Mouse (Mus musculus) B cell, adult (primary cell): ENCODE results near the gene Cdk2ap1. TPM values are rescaled to one million over a fixed set of nuclear protein-coding genes. Genes with fewer than 3 reads are reported as not detected.

Experiments used
- total RNA-seq: library from RNA; stranded (reverse); gene quantifications from 4 replicates; pipeline ENCODE4 v1.2.4, GENCODE M21; 2023; ENCODE audit not compliant: inconsistent age

The Cdk2ap1 gene
- 98.9 to 113 TPM (median 107 TPM) in 4 replicates for total RNA-seq

GRCm38 (mm10) chr5:124362982-124363381 lies at the start of gene Cdk2ap1:
Gene Cdk2ap1, minus strand, starts transcription at chr5:124363082.

DNA sequence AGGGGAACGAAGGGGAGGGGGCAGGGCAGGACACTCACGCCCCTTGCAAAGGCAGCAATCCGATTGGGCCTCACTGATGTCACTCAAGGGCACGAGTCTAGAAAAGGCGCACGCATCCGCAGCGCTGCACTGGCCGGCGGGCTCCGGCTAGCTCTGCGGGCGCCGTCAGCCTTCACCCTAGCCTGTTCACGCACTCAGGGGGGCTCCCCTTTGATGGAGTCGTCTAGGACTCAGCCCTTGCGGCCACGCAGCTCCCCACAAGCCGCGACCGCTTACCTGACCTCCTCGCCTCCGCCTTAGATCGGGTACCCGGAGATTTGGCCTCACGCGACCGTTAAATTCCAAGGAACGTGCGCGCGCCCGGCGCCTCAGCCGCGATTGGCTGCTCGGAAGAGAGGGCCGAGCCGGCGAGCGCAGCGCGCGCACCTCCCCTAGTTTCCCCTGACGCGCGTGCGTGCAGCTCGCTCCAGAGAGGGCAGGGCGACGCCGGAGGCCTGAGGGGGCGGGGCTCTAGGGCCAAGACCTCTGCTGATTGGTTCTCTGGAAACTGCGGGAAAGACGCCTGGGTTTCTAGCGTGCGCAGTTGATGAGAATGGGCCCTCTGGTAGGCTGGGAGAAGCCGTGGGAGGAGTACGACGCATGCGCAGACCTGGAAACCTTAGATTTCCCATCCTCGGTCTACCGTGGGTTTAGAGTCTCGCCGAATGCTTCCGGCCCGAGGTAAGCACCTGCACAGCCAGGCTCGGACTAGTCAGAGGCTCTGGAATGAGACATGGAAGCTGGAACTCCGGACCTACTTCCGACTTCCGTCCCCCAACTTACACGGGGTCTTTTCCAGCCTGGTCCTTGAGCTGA lies 35.1 kb downstream of the Cdk2ap1 start, which contains the start of the genes Mphosph9 and 2810006K23Rik:
Gene Mphosph9, minus strand, starts transcription at position 463 of the 855 bp plus-strand sequence.
Gene 2810006K23Rik, plus strand, starts transcription at position 580 of the 855 bp plus-strand sequence.

Other genes starting within 250 kb of the Cdk2ap1 start
- gene Arl6ip4, start 247.0 kb downstream of the Cdk2ap1 start, total RNA-seq: 33.3 to 55.2 TPM (median 41.2 TPM) in 4 replicates
- gene Pitpnm2, start 113.3 kb downstream of the Cdk2ap1 start, total RNA-seq: 57.6 to 60.2 TPM (median 58.2 TPM) in 4 replicates
- gene Mphosph9, start 35.1 kb downstream of the Cdk2ap1 start, total RNA-seq: 22.6 to 34.6 TPM (median 30.4 TPM) in 4 replicates
- 4.7 to 7.1 TPM (median 6.1 TPM) in 4 replicates for gene 2810006K23Rik, start 35.0 kb downstream of the Cdk2ap1 start, total RNA-seq
- gene Sbno1, start 62.9 kb upstream of the Cdk2ap1 start, total RNA-seq: 183 to 219 TPM (median 206 TPM) in 4 replicates
- gene Kmt5a, start 76.8 kb upstream of the Cdk2ap1 start, total RNA-seq: 48.6 to 55.1 TPM (median 54.1 TPM) in 4 replicates
- 153 to 158 TPM (median 154 TPM) in 4 replicates for gene Rilpl2, start 115.3 kb upstream of the Cdk2ap1 start, total RNA-seq
- gene Snrnp35, start 120.1 kb upstream of the Cdk2ap1 start, total RNA-seq: 15.0 to 23.3 TPM (median 18.6 TPM) in 4 replicates
- gene Rilpl1, start 168.3 kb upstream of the Cdk2ap1 start, total RNA-seq: 2.3 to 3.0 TPM (median 2.6 TPM) in 4 replicates
- gene Tmed2, start 177.6 kb upstream of the Cdk2ap1 start, total RNA-seq: 97.8 to 118 TPM (median 104 TPM) in 4 replicates
- 40.4 to 44.1 TPM (median 42.1 TPM) in 4 replicates for gene Ddx55, start 189.8 kb upstream of the Cdk2ap1 start, total RNA-seq
- 28.5 to 30.5 TPM (median 30.1 TPM) in 4 replicates for gene Eif2b1, start 216.0 kb upstream of the Cdk2ap1 start, total RNA-seq
- gene Gtf2h3, start 216.1 kb upstream of the Cdk2ap1 start, total RNA-seq: 35.9 to 40.2 TPM (median 37.1 TPM) in 4 replicates